Mouse (Mus musculus) C2C12 (cell line): ENCODE measurements around the gene Pax7. TPM values are rescaled to one million over a fixed set of nuclear protein-coding genes. Genes with fewer than 3 reads are reported as not detected.

Experiments used
- H3K27me3 ChIP-seq: one replicate; pipeline ENCODE4 v1.6.1; 2011; ENCODE audit not compliant: control insufficient read depth, insufficient read depth, insufficient read length
- H3K36me3 ChIP-seq: one replicate; pipeline ENCODE4 v1.6.1; 2011; ENCODE audit not compliant: control insufficient read depth, insufficient read depth
- H3K4me3 ChIP-seq: one replicate; pipeline ENCODE4 v1.5.1; 2011; ENCODE audit warnings: mild to moderate bottlenecking, control low read depth; ENCODE audit not compliant: poor library complexity, insufficient read depth, severe bottlenecking
- H3K79me2 ChIP-seq: one replicate; pipeline ENCODE4 v1.6.1; 2011; ENCODE audit not compliant: control insufficient read depth, insufficient read depth
- H3K79me3 ChIP-seq: one replicate; pipeline ENCODE4 v1.6.1; 2011; ENCODE audit warnings: low read depth, control low read depth
- H3ac ChIP-seq: one replicate; pipeline ENCODE3; 2011; ENCODE audit warnings: low read depth; ENCODE audit not compliant: control insufficient read depth, insufficient read length
- CEBPB ChIP-seq: IDR thresholded peaks from one replicate; pipeline ENCODE4 v1.6.1; 2011; ENCODE audit warnings: low read depth, mild to moderate bottlenecking, control low read depth, moderate library complexity
- CTCF ChIP-seq: IDR thresholded peaks from one replicate; pipeline ENCODE4 v1.5.1; 2011; ENCODE audit not compliant: control insufficient read depth, insufficient read depth, insufficient read length
- FOSL1 ChIP-seq: IDR thresholded peaks from one replicate; pipeline ENCODE4 v1.8.0; 2011; ENCODE audit warnings: mild to moderate bottlenecking, low read length; ENCODE audit not compliant: poor library complexity, insufficient read depth, severe bottlenecking
- MAX ChIP-seq: IDR thresholded peaks from one replicate; pipeline ENCODE4 v1.6.1; 2011; ENCODE audit warnings: mild to moderate bottlenecking, control low read depth
- MYOD1 ChIP-seq: IDR thresholded peaks from one replicate; pipeline ENCODE4 v1.6.1; 2011; ENCODE audit warnings: low read depth; ENCODE audit not compliant: control insufficient read depth, insufficient read length
- MYOG ChIP-seq: IDR thresholded peaks from one replicate; pipeline ENCODE4 v1.6.1; 2011; ENCODE audit not compliant: control insufficient read depth, insufficient read length; ENCODE audit errors: extremely low read depth
- USF1 ChIP-seq: IDR thresholded peaks from one replicate; pipeline ENCODE4 v1.6.1; 2011; ENCODE audit warnings: low read depth, mild to moderate bottlenecking, control low read depth, moderate library complexity
- polyA plus RNA-seq: library from polyadenylated mRNA; unstranded; fragments of >200 nt; fragmentation: generic; extraction: Trizol; gene quantifications from one replicate; pipeline ENCODE4 v1.2.1, GENCODE M21; 2012; ENCODE audit warnings: missing spikeins

Pax7 gene
- polyA plus RNA-seq, 1 experiment, result 1.1 TPM

GRCm38 (mm10) chr4:139807191-139807808, 26.0 kb downstream of the Pax7 start:
- TF ChIP-seq MYOG (no peak), MAX (no peak), CEBPB (no peak)
- no peaks in the 10 kb centered on the region for H3K79me2 ChIP-seq
- H3K4me3 ChIP-seq, result no peak overlapping the region
- H3K36me3 ChIP-seq, result no peaks in the 10 kb centered on the region
- H3K79me3 ChIP-seq, result no peaks in the 10 kb centered on the region
- H3K27me3 ChIP-seq, result no peaks in the 10 kb centered on the region
- no peak overlapping the region for H3ac ChIP-seq

GRCm38 (mm10) chr4:139804896-139805295, 28.4 kb downstream of the Pax7 start:
- no peaks in the 10 kb centered on the region for H3K36me3 ChIP-seq
- TF ChIP-seq MAX (no peak), MYOD1 (no peak), MYOG (no peak), FOSL1 (no peak), CEBPB (no peak), CTCF (no peak), USF1 (no peak)
- no peaks in the 10 kb centered on the region for H3K27me3 ChIP-seq
- H3K79me2 ChIP-seq, result no peaks in the 10 kb centered on the region
- no peak overlapping the region for H3K4me3 ChIP-seq
- no peaks in the 10 kb centered on the region for H3K79me3 ChIP-seq
- no peak overlapping the region for H3ac ChIP-seq

GRCm38 (mm10) chr4:139803981-139804380, 29.3 kb downstream of the Pax7 start:
- Histone ChIP-seq H3K36me3 (no peaks in the 10 kb centered on the region), H3K27me3 (no peaks in the 10 kb centered on the region), H3K4me3 (no peak overlapping the region), H3K79me3 (no peaks in the 10 kb centered on the region), H3K79me2 (no peaks in the 10 kb centered on the region), H3ac (no peak overlapping the region)
- TF ChIP-seq USF1, result no peak

- Histone ChIP-seq H3K79me2 (no peaks in the 10 kb centered on the region), H3K27me3 (no peaks in the 10 kb centered on the region), H3ac (no peak overlapping the region), H3K36me3 (no peaks in the 10 kb centered on the region), H3K4me3 (no peak overlapping the region), H3K79me3 (no peaks in the 10 kb centered on the region)
- TF ChIP-seq FOSL1 (no peak), MYOG (no peak), MYOD1 (no peak), CEBPB (no peak), MAX (no peak), CTCF (no peak), USF1 (no peak)
These were observed 33.8 kb downstream of the Pax7 start for GRCm38 (mm10) chr4:139799436-139800100.

- TF ChIP-seq MAX, result peak; percentile 17
- TF ChIP-seq USF1, result no peak
- no peak for TF ChIP-seq FOSL1
- TF ChIP-seq MYOG, result no peak
- no peak for TF ChIP-seq CTCF
- no peak overlapping the region for H3K4me3 ChIP-seq
- H3K79me3 ChIP-seq, result no peaks in the 10 kb centered on the region
- H3K79me2 ChIP-seq, result no peaks in the 10 kb centered on the region
- H3K36me3 ChIP-seq, result no peaks in the 10 kb centered on the region
- no peak overlapping the region for H3ac ChIP-seq
- H3K27me3 ChIP-seq, result no peaks in the 10 kb centered on the region
These were observed 36.0 kb downstream of the Pax7 start for GRCm38 (mm10) chr4:139797344-139797743.

GRCm38 (mm10) chr4:139796115-139796514, 37.2 kb downstream of the Pax7 start:
- Histone ChIP-seq H3ac (no peak overlapping the region), H3K4me3 (no peak overlapping the region), H3K79me2 (no peaks in the 10 kb centered on the region), H3K79me3 (no peaks in the 10 kb centered on the region), H3K27me3 (no peaks in the 10 kb centered on the region), H3K36me3 (no peaks in the 10 kb centered on the region)
- TF ChIP-seq USF1 (no peak), CEBPB (no peak), CTCF (no peak), MYOD1 (no peak), MAX (no peak), FOSL1 (no peak), MYOG (no peak)
